Mouse (Mus musculus): ENCODE data around the gene Wbp4. TPM values are rescaled to one million over a fixed set of nuclear protein-coding genes. Genes with fewer than 3 reads are reported as not detected.

The Wbp4 gene
- total and polyA plus RNA-seq, 3 experiments: 31.3 to 68.5 (median 36.2) TPM

DNA sequence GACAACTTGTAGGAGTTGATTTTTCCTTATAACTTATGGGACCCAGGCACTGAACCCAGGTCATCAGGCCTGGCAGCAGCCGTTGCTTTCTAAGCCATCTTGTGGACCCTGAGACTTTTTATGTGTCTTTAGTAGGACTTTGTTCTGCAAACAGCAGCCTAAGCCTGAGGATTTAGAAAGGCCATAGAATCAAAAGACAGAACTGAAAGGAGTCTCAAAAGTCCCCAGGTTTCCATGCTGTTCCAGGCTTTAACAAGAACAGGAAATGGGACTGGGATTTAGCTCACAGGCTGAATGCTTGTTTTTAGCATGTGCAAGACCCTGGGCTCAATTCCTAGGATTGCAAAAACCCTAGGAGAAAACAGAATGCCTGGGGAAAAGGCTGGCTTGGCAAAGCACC, 26.5 kb upstream of the Wbp4 start:
- H3K4me3 ChIP-seq (replicated peaks in 1 of 3; ENCODE audit: low read depth in 2 of 3, low read length in 2 of 3, poor library complexity in 1 of 3): no peak overlapping the region
- no peak overlapping the region for H3K27ac ChIP-seq (ENCODE audit: insufficient read depth, low read depth)
- no peak for DNase-seq (ENCODE audit: extremely low read depth)
- in situ Hi-C loops (cut with MboI; ENCODE audit: low pct_ligation_motif_present, low pct_unique_long_range_greater_than_20kb, low sequenced_read_pairs): no loop called here
- no peak overlapping the region for H3K9ac ChIP-seq (ENCODE audit: insufficient read depth, low read depth)
- H3K36me3 ChIP-seq (replicated peaks in 1 of 2; ENCODE audit: control insufficient read depth in 1 of 2, insufficient read depth in 1 of 2, low read length in 1 of 2): no peaks in the 10 kb centered on the region
- TF ChIP-seq SMC3 (IDR thresholded peaks at IDR 0.05; ENCODE audit: low read depth, low read length) (no peak), USF2 (conservative IDR thresholded peaks at IDR 0.05; ENCODE audit: low read depth, low read length) (no peak), BHLHE40 (IDR thresholded peaks at IDR 0.05; ENCODE audit: low read depth, low read length) (no peak), MAX (IDR thresholded peaks at IDR 0.05; ENCODE audit: low read length) (no peak), TBP (conservative IDR thresholded peaks at IDR 0.05; ENCODE audit: low read depth, low read length) (no peak), NRF1 (IDR thresholded peaks at IDR 0.05; ENCODE audit: low read depth, low read length) (no peak), USF1 (IDR thresholded peaks at IDR 0.05; ENCODE audit: low read depth, low read length) (no peak), RAD21 (IDR thresholded peaks at IDR 0.05; ENCODE audit: low read depth, low read length) (no peak), TCF12 (IDR thresholded peaks at IDR 0.05; ENCODE audit: low read depth, low read length) (no peak), JUN (IDR thresholded peaks at IDR 0.05; ENCODE audit: insufficient read depth, low read depth, low read length) (no peak), ZKSCAN1 (IDR thresholded peaks at IDR 0.05; ENCODE audit: borderline replicate concordance, low read depth, low read length) (no peak)
- no peaks in the 10 kb centered on the region; the same call in 1 of the 2 replicates for H3K79me2 ChIP-seq (replicated peaks; ENCODE audit: control insufficient read depth, extremely low read depth, insufficient read depth, poor library complexity, severe bottlenecking)
- dilution Hi-C loops (cut with MboI; ENCODE audit: extremely low pct_ligation_motif_present, extremely low pct_unique_long_range_greater_than_20kb, low sequenced_read_pairs): no loop called here
- no peaks in the 10 kb centered on the region for H3K27me3 ChIP-seq (replicated peaks)
- H3K4me2 ChIP-seq (ENCODE audit: insufficient read depth, low read depth, poor library complexity, severe bottlenecking): no peak overlapping the region
- peaks cover 3 to 23% of the 10 kb centered on the region in 2 experiments; a peak in 2 of 4 replicates for H3K4me1 ChIP-seq (ENCODE audit: control insufficient read depth in 1 of 2, insufficient read depth in 2 of 2)
- H3K9me3 ChIP-seq (replicated peaks; ENCODE audit: low read length): no peaks in the 10 kb centered on the region

GRCm38 (mm10) chr14:79506207-79506606, 24.9 kb upstream of the Wbp4 start:
- Histone ChIP-seq H3K4me2 (ENCODE audit: insufficient read depth, low read depth, poor library complexity, severe bottlenecking) (no peak overlapping the region), H3K4me1 (ENCODE audit: control insufficient read depth in 1 of 2, insufficient read depth in 2 of 2) (peaks cover 3 to 14% of the 10 kb centered on the region in 2 experiments; a peak in 2 of 4 replicates), H3K36me3 (replicated peaks in 1 of 2; ENCODE audit: control insufficient read depth in 1 of 2, insufficient read depth in 1 of 2, low read length in 1 of 2) (no peaks in the 10 kb centered on the region), H3K79me2 (replicated peaks; ENCODE audit: control insufficient read depth, extremely low read depth, insufficient read depth, poor library complexity, severe bottlenecking) (no peaks in the 10 kb centered on the region; the same call in 1 of the 2 replicates), H3K9me3 (replicated peaks; ENCODE audit: low read length) (no peaks in the 10 kb centered on the region), H3K4me3 (replicated peaks in 1 of 3; ENCODE audit: low read depth in 2 of 3, low read length in 2 of 3, poor library complexity in 1 of 3) (no peak overlapping the region), H3K27ac (ENCODE audit: insufficient read depth, low read depth) (no peak overlapping the region), H3K27me3 (replicated peaks) (no peaks in the 10 kb centered on the region), H3K9ac (ENCODE audit: insufficient read depth, low read depth) (no peak overlapping the region)
- dilution Hi-C loops (cut with MboI; ENCODE audit: extremely low pct_ligation_motif_present, extremely low pct_unique_long_range_greater_than_20kb, low sequenced_read_pairs) (no loop called here), in situ Hi-C loops (cut with MboI; ENCODE audit: low pct_ligation_motif_present, low pct_unique_long_range_greater_than_20kb, low sequenced_read_pairs) (no loop called here)
- DNase-seq (ENCODE audit: extremely low read depth): no peak
- no peak for TF ChIP-seq ETS1 (conservative IDR thresholded peaks at IDR 0.05; ENCODE audit: low read depth, low read length)
- no peak for TF ChIP-seq NELFE (IDR thresholded peaks at IDR 0.05; ENCODE audit: low read depth, low read length)
- no peak for TF ChIP-seq BHLHE40 (IDR thresholded peaks at IDR 0.05; ENCODE audit: low read depth, low read length)
- no peak for TF ChIP-seq CTCF (conservative IDR thresholded peaks at IDR 0.05 in 1 of 2, IDR thresholded peaks at IDR 0.05 in 1 of 2; ENCODE audit: low read depth in 2 of 2, low read length in 2 of 2)
- TF ChIP-seq MYC (IDR thresholded peaks at IDR 0.05; ENCODE audit: low read depth, low read length): no peak
- no peak for TF ChIP-seq HCFC1 (IDR thresholded peaks at IDR 0.05; ENCODE audit: low read depth, low read length)
- TF ChIP-seq SMC3 (IDR thresholded peaks at IDR 0.05; ENCODE audit: low read depth, low read length): no peak

Data from CH12.LX (cell line).